Mouse (Mus musculus) forebrain, postnatal 0 days (tissue): ENCODE data around the gene Slc1a1. TPM values are rescaled to one million over a fixed set of nuclear protein-coding genes. Genes with fewer than 3 reads are reported as not detected.

Experiments used
- ATAC-seq: fragments of 200-750 bp; cut with Nextera tagmentation; 2 replicates; pipeline ENCODE4 v1.8.0; 2017; ENCODE audit warnings: mild to moderate bottlenecking, moderate library complexity
- DNase-seq: peaks from one replicate; pipeline ENCODE4 v3.0.0-alpha.2; 2015
- H3K27ac ChIP-seq: fragments of 300-500 bp; sonication (generic); 2 replicates; pipeline ENCODE4 v1.5.1; 2014; ENCODE audit warnings: low read depth, mild to moderate bottlenecking, antibody characterized with exemption, low read length, moderate library complexity, mixed read lengths
- H3K27me3 ChIP-seq: fragments of 300-500 bp; sonication (generic); 2 replicates; pipeline ENCODE4 v1.6.1; 2014; ENCODE audit warnings: mild to moderate bottlenecking, low read length, mixed read lengths; ENCODE audit not compliant: insufficient read depth
- H3K36me3 ChIP-seq: fragments of 300-500 bp; sonication (generic); 2 replicates; pipeline ENCODE4 v1.6.1; 2014; ENCODE audit warnings: mild to moderate bottlenecking, moderate library complexity; ENCODE audit not compliant: insufficient read depth
- H3K4me1 ChIP-seq: fragments of 300-500 bp; sonication (generic); 2 replicates; pipeline ENCODE4 v1.6.1; 2014; ENCODE audit warnings: antibody characterized with exemption; ENCODE audit not compliant: insufficient read depth
- H3K4me2 ChIP-seq: fragments of 300-500 bp; sonication (generic); 2 replicates; pipeline ENCODE4 v1.6.1; 2014; ENCODE audit warnings: low read depth, mild to moderate bottlenecking, moderate library complexity
- H3K4me3 ChIP-seq: fragments of 300-500 bp; sonication (generic); 2 replicates; pipeline ENCODE4 v1.5.1; 2014; ENCODE audit warnings: low read depth, low read length, mixed read lengths
- H3K9ac ChIP-seq: fragments of 300-500 bp; sonication (generic); 2 replicates; pipeline ENCODE4 v1.6.1; 2014; ENCODE audit warnings: mild to moderate bottlenecking
- H3K9me3 ChIP-seq: fragments of 300-500 bp; sonication (generic); 2 replicates; pipeline ENCODE4 v1.6.1; 2016; ENCODE audit warnings: low read length
- CTCF ChIP-seq: sonication (generic); IDR thresholded peaks from 2 replicates; pipeline ENCODE4 v1.5.1; 2016; ENCODE audit warnings: antibody characterized with exemption, control low read depth, low read depth
- WGBS: fragments of 180-500 bp; shearing (Covaris S2); extraction: QIAGEN DNeasy Blood & Tissue Kit; methylation state at CpG from one replicate; pipeline ENCODE4 v1.1.7; 2014; 5-methylcytosine and 5-hydroxymethylcytosine counted together
- polyA plus RNA-seq: library from polyadenylated mRNA; unstranded; fragments of >200 nt; fragmentation: Nextera tagmentation; extraction: Ambion mirVana; gene quantifications from 2 replicates; pipeline ENCODE4 v1.2.1, GENCODE M21; 2015
- total RNA-seq: library from RNA; depleted of rRNA; stranded (reverse); fragments of >200 nt; gene quantifications from 2 replicates; pipeline ENCODE4 v1.2.3, GENCODE M21; 2014

The Slc1a1 gene
- total and polyA plus RNA-seq, 2 experiments from 2014 or later, result 49.2 to 78.0 TPM

DNA sequence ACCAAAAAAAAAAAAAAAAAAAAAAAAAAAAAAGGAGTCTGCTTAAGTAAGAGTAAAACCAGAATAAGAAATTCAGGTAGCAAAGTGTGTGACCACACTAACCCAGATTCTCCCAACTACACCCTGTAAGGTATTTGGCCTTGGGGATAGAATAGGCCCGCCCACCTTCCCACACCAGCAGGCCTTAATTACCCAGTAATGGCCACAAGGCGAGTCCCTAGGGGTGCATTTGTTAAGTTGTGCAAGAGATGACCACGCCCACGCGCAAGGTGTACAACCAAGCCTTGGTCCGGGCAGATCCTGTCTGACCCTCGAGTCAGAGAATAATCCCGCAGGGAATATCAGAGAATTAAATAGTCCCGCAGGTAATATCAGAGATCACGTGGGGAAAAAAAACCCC, 461 bp upstream of the Slc1a1 start:
- no peaks in the 10 kb centered on the region for H3K36me3 ChIP-seq
- ATAC-seq (peak; percentile 6; the same call in 1 of the 2 replicates), DNase-seq (no peak)
- H3K9me3 ChIP-seq, result no peaks in the 10 kb centered on the region
- peak overlapping the region; percentile 65 for H3K4me2 ChIP-seq
- peak overlapping the region; percentile 66 for H3K4me3 ChIP-seq
- peak overlapping the region; percentile 69 for H3K27ac ChIP-seq
- peaks cover 9% of the 10 kb centered on the region for H3K4me1 ChIP-seq
- no peak for TF ChIP-seq CTCF
- peak overlapping the region; percentile 79 for H3K9ac ChIP-seq
- WGBS, result 5% methylated on average over 10 of the region's 10 CpGs
- no peaks in the 10 kb centered on the region for H3K27me3 ChIP-seq

DNA sequence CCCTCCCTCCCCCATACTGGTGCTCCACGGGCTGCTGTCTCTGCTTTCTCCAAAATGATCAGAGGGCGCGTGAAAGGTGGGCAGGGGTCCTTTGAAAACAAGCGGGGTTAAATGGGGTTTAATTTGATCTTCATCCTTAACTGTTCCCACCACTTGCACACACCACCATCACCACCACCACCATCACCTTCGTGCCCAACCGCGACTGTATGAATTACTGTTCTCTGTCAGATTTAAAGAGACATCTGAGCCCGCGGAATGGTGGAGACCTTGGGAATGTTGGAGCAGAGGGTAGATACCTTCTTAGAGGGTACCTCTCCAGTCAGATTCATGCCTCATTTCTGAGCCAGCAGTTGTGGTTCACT, 633 bp downstream of the Slc1a1 start:
- Histone ChIP-seq H3K27ac (peak overlapping the region; percentile 69), H3K4me2 (peak overlapping the region; percentile 65), H3K36me3 (no peaks in the 10 kb centered on the region), H3K27me3 (no peaks in the 10 kb centered on the region), H3K4me3 (peak overlapping the region; percentile 66), H3K9me3 (no peaks in the 10 kb centered on the region), H3K9ac (peak overlapping the region; percentile 79), H3K4me1 (peaks cover 9% of the 10 kb centered on the region)
- peak; percentile 41 for DNase-seq
- no peak for TF ChIP-seq CTCF
- 12% methylated on average over 9 of the region's 9 CpGs for WGBS
- ATAC-seq, result peak; percentile 19

DNA sequence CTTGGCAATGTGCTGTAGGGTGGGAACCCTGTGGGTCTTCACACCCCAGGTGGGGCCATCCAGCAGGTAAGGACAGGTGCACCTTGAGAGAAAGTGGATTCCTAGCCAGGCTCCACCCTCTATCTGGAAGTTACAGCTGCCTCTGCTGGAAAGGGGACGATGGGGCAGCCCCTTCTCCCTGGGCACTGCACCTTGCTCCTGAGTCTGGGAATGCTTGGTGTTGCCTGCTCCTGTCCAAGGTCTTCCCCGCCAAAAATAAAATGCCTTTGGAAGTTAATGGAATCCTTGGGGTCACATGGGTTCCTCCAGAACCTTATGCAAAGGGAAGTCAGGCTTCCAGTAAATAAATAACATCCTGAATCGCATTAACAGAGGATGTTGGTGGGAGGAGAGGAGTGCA, 1.3 kb downstream of the Slc1a1 start:
- no peak overlapping the region for H3K27ac ChIP-seq
- H3K4me1 ChIP-seq, result peaks cover 9% of the 10 kb centered on the region
- H3K4me2 ChIP-seq, result peak overlapping the region; percentile 65
- peak overlapping the region; percentile 79; the same call in 1 of the 2 replicates for H3K9ac ChIP-seq
- no peak for ATAC-seq
- WGBS, result 68% methylated on average over 3 of the region's 3 CpGs
- no peak for TF ChIP-seq CTCF
- H3K9me3 ChIP-seq, result no peaks in the 10 kb centered on the region
- H3K36me3 ChIP-seq, result no peaks in the 10 kb centered on the region
- no peak for DNase-seq
- no peaks in the 10 kb centered on the region for H3K27me3 ChIP-seq
- peak overlapping the region; percentile 66 for H3K4me3 ChIP-seq

DNA sequence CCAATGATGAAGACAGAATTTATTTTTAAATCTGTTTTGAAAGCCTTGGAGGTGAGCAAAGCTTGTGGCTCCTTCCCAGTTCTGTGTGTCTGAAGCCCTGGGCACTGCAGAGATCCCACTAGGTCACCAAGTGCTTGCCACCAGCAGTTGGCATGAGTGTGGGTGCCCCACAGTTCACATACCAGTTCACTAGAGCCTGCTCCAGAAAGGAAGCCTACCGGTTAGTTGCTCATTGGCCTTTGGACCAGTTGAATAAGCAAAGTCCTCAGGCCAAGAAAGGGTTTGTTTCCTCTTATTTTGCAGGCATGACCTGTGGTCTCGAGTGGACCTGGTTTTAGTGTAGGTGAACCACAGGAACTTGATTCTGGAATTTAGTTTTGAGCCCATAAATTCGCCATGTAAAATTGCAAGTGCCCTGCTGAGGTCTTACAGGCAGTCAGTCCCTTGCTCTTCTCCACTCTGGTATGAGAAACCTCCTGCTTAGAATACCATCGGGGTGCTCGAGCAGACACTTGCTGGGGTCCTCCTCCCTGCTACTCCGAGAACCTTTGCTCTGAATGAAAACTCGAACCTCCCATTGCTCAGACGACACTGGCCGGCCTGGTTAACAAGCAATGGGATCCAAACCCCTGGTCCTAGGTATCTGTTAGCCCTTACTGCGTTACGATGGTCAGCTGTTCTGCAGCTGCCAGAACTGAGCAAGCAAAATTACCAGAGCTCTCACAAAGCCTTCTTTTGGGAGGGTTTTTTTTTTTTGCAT, 2.0 kb downstream of the Slc1a1 start:
- H3K27me3 ChIP-seq, result no peaks in the 10 kb centered on the region
- no peak for DNase-seq
- 79% methylated on average over 11 of the region's 11 CpGs for WGBS
- TF ChIP-seq CTCF, result no peak
- no peaks in the 10 kb centered on the region for H3K9me3 ChIP-seq
- H3K9ac ChIP-seq, result no peak overlapping the region
- ATAC-seq, result no peak
- peak overlapping the region; percentile 66; the same call in 1 of the 2 replicates for H3K4me3 ChIP-seq
- no peak overlapping the region for H3K27ac ChIP-seq
- no peaks in the 10 kb centered on the region for H3K36me3 ChIP-seq
- H3K4me2 ChIP-seq, result peak overlapping the region; percentile 65
- peaks cover 9% of the 10 kb centered on the region for H3K4me1 ChIP-seq

DNA sequence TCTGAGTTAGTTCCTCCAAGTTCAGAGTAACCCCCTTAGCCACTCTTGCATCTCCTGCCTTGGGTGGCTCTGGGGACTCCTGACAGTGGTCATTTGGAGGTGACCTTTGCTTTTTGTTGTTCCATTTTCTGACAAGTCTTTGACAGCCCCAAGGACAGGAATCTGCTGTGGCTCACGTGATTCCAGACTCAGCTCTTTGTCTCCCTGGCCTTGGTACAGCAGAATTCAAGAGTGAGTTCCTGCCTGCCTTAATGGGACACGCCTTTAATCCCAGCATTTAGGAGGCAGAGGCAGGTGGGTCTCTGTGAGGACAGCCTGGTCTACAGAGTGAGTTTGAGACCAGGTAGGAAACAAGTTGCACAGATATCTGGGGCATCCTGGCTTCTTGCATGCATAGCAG, 3.9 kb downstream of the Slc1a1 start:
- no peak for ATAC-seq
- no peak overlapping the region for H3K4me3 ChIP-seq
- H3K27ac ChIP-seq, result no peak overlapping the region
- H3K9ac ChIP-seq, result no peak overlapping the region
- 72% methylated on average over 2 of the region's 2 CpGs for WGBS
- H3K27me3 ChIP-seq, result no peaks in the 10 kb centered on the region
- no peak overlapping the region for H3K4me2 ChIP-seq
- no peak for DNase-seq
- H3K36me3 ChIP-seq, result no peaks in the 10 kb centered on the region
- peaks cover 9% of the 10 kb centered on the region for H3K4me1 ChIP-seq
- no peak for TF ChIP-seq CTCF
- no peaks in the 10 kb centered on the region for H3K9me3 ChIP-seq

DNA sequence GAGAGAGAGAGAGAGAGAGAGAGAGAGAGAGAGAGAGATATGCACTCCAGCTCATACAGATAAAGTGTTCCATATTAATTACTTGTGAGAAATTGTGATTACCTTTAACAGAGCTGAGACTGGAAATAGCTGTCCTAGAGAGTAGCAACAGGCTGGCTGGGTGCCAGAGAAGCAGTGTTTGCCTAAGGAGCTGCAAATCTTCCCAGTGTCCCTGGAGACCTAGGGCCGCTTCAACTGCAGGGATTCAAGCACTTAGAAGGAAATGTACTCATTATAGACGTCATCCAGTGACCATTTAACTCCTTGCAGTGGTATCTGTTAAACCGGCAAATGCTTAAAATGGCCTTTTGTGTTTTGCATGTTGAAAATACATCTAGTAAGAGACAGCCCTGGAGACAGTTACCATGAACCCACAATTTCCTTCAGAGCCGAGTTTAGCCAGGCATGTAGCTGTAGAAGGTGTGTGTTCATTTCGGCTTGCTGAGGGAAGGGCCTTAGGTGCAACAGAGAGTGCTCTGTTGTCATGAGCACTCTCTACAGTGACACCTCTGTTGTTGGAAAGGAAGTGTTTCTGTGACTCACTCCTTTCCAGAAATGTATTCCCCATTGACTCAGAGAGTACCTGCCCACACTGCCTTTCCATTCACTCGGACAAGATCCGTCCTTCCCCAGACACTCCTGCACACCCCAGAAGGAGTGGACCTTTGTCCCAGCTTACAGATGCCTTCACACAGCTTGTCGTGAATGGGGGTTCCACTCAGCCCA, 10.3 kb downstream of the Slc1a1 start:
- no peak overlapping the region for H3K9ac ChIP-seq
- no peak overlapping the region for H3K4me2 ChIP-seq
- no peak overlapping the region for H3K4me3 ChIP-seq
- H3K27ac ChIP-seq, result no peak overlapping the region
- no peaks in the 10 kb centered on the region for H3K9me3 ChIP-seq
- no peaks in the 10 kb centered on the region for H3K4me1 ChIP-seq
- H3K27me3 ChIP-seq, result no peaks in the 10 kb centered on the region
- DNase-seq, result peak; percentile 14
- WGBS, result 69% methylated on average over 8 of the region's 8 CpGs
- ATAC-seq, result no peak
- no peaks in the 10 kb centered on the region for H3K36me3 ChIP-seq
- TF ChIP-seq CTCF, result no peak

DNA sequence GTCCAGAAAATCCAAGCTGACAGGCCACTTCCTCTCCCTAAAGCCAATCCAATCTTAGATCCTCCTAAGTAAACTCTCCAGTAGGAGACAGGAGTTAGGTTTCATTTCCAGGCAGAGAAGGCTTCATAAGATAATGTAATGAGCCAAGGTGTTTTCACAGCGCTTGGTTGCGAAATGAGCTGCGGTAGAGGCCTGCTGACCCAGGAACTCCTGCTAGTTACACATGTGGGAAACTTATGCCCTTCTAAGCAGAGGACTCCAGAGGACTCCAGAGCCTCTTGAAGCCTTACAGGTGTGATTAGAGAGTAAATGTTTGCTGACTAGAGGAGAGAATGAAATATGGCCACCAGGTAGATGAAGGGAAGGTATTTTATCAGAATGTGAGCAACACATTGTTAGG, 15.7 kb downstream of the Slc1a1 start:
- DNase-seq (no peak), ATAC-seq (no peak)
- H3K36me3 ChIP-seq, result no peaks in the 10 kb centered on the region

More for the DNA sequence above, 15.7 kb downstream of the Slc1a1 start:
- H3K9ac ChIP-seq, result no peak overlapping the region
- no peaks in the 10 kb centered on the region for H3K9me3 ChIP-seq
- no peak overlapping the region for H3K4me2 ChIP-seq
- 93% methylated on average over 3 of the region's 3 CpGs for WGBS
- H3K27me3 ChIP-seq, result no peaks in the 10 kb centered on the region
- no peaks in the 10 kb centered on the region for H3K4me1 ChIP-seq
- TF ChIP-seq CTCF, result no peak
- no peak overlapping the region for H3K27ac ChIP-seq
- H3K4me3 ChIP-seq, result no peak overlapping the region
